Mouse (Mus musculus) mouse trophoblast stem cell (cell line): ENCODE data around the gene Rpl31.

Experiments used
- in situ Hi-C, 2 experiments: fragments of 300-500 bp; cut with MseI, MboI; formaldehyde crosslinking; loops; 2 replicates in 1 of 2; 3 replicates in 1 of 2; pipeline ENCODE4 v1.15.1; 2025

The Rpl31 gene

DNA sequence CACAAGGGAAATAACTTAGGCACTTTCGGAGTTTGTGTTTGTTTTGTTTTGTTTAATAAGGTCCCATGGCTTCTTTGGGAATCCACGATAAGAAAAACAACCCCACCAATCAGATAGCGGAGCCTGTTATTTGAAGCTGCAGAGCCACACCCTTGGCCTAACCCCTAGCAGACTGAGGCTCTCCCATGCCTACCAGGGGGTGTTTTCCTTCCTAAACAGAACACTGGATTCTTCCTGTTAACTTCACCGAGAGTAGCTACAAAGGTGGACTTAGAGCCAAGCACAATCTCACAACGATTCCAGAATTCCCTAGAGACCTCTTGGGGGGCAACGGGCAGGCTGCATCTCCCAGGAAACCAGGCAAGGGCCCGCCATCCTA is 5.1 kb upstream of the Rpl31 start:
- in situ Hi-C loops: no loop called here

DNA sequence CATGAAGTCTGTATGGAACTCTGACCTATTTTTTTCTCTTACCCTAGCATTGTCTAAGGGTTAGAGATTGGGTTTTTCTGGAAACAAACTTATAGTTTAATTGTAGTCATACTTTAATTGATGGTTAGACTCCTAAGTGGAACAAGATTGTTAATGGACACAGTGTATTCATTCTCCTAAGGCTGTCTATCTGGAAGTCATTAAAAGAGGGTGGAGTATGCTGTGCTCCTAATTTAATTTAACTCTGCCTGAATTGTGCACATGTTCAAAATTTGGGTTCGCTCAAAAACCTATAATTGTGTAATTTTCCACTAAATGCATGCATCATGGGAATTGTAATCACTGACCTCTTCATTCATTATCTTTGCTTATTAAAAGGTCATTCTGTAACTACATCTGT is 2.1 kb upstream of the Rpl31 start:
- in situ Hi-C loops: no loop called here

DNA sequence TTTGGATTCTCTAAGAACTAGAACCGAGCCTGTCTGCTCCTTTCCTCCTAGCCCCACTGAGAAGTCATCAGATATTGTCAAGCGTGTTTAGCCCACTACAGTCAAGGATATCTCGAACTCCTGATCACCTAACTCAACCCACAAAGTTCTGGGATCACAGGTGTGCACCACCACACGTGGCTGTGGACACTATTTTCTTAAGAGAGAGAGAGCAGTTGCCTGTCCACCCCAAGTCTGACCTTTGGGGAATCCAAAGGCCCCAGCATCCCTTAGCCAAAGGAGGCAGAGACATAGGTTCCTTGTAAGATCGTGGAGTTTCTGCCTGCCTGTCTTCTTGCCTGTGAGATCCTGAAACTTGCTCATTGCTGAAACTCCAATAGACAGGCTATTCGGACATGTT is 597 bp upstream of the Rpl31 start:
- in situ Hi-C loops: no loop called here

DNA sequence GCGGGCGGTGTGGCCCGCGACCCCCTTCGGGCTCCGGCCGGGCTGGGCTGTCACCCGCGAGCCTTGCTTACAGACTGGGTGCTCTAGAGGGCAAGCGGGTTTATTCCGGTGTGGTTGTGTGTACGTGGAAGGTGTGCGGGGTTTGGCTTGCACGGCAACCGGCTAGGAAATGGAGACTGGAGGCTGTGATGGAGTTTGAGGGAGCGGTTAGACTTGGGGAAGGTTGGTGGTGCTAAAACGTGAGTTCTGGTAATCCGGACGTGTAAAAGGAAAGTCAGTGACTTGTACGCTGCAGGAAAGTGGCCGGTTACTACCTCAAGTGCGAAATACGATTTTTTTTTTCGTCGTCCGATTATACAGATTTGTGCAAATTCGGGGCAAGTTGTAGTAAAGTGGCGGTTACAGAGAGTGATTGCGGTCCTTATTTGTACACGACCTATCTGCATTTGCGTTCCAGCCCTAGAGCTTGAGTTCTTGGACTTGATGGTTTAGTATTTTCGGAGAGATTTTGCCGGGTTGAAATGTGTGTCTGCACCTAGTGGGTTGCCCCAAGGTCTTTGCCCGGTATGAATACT is 712 bp downstream of the Rpl31 start:
- in situ Hi-C loops: no loop called here

DNA sequence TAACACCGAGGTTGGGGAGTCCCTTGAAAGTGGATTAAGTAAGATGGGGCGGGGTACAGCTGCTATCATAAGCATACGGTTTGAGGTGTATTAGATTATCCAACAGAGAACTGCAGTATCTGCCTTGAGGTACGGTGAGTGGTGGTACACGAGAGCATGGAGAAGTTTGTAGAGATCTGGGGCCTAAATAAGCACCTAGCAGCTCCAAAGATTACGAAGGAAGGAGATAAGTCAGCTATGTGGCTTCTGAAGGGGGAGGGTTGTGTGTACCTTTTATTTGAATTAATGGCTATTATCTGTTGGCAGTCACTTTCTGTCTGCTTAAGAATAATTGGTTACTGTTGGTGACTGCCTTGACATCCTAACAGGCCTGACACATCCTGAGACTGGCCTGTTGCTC is 2.8 kb downstream of the Rpl31 start:
- in situ Hi-C loops: no loop called here

DNA sequence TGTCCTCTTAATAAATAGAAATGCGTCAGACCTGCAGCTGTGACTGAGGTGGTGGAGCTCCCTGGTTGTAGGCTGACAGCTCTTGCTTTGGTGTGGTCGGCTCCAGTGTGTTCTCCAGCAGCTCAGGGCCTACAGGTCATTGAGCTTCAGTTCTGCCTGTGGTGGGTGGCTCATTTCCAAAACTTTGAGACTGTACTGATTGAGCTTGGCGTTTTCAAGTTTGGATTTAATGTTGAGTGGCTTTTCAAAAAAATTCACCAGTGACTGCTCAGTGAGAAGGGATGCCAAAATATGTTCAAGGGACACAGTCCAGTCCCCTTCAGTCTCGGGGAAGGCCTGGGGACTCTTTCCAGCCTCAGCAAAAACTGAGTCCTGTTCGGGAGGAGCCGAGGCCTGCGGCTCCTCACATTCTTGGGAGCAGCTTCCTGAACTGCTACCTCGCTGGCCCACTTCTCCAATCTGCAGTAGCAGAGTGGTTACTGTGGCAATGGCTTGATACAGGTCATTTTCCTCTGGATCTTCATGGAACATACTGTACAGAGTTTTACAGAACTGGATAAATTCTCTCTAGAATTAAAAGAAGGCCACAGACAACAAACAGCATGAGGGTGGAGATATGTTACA is 4.7 kb downstream of the Rpl31 start:
- in situ Hi-C loops: no loop called here

DNA sequence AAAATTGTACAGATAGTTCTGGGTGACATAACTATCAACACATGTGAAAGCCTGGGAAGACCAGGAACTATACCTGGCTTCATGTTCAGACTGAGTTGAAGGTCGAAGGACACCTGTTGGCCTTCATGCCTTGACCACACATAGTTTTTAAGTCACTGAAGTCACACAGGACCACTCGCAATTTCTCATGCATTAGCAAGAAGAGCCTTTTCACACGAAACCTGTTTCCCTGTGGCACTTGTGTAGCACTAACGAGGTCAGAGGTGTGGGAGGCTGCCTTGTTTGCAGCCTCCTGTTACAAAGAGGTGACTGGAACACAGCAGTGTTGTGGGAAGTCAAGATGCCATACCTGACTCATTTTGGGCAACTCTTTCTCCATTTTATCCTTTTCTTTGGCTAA is 5.7 kb downstream of the Rpl31 start:
- in situ Hi-C loops: no loop called here

DNA sequence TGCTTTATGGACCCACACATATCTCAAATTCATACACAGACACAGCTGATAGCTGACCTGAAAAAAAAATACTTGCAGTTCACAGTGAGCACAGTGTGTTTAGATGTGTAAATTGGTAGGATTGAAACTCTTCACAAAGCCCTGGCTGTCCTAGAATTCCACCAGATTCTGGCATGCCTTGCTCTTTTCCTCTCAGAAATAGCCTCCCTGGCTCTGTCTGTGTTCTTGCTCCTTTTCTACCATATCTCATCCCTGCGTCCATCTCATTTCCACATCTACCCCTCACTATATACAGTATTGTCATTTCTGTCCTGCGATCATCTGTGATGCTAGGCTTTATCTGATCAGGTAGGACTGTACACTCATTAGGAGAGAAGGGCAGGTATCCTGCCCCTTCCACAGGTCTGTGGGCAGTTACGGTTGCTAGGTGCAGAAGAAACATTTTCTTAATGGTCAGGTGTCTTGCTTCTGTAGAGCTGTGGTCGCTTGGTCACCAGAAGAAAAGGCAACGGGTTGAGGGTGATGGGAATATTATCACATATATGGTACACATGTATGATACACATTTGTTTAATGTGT is 6.7 kb downstream of the Rpl31 start:
- in situ Hi-C loops: no loop called here

DNA sequence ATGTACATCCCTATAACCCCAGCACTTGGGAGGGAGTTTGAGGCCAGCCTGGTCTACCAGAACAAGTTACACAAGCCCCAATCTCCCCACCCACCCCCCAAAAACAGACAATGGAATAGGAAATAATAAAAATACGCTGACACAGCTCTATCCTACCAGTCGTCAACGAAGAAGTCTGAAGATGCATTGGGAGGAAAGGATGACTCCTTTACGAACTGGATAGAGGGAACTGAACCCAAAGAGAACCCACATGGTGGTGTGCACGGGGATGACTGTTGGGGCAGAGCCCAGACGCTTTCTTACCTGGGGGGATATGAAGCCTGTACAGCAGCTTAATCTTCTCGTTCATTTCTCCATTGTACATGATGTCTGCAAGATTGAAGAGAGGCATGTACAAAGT is 8.5 kb downstream of the Rpl31 start:
- in situ Hi-C loops: no loop called here

DNA sequence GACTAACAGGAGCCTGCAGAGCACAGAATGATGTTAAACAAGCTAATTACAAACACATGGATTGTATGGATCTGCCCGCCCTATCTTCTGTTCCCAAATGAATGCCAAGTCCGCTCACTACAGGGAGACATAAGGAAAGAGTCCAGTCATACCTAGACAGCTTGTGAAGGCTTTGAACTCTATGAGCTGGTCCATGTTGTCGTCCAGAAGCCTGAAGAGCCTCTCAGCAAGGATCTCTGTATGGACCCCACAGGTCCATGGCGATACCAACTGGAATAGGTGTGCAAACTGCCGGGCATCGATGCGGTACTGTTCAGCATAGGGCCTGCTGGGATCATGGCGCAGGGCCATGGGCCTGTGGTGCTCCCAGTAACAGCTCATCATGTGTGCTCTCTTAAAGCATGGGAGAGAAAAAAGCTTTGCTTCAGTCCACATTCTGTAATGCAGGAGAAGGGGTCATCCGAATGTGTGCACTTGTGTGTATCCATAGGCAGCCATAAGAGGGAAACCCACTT is 9.1 kb downstream of the Rpl31 start:
- in situ Hi-C loops: no loop called here

DNA sequence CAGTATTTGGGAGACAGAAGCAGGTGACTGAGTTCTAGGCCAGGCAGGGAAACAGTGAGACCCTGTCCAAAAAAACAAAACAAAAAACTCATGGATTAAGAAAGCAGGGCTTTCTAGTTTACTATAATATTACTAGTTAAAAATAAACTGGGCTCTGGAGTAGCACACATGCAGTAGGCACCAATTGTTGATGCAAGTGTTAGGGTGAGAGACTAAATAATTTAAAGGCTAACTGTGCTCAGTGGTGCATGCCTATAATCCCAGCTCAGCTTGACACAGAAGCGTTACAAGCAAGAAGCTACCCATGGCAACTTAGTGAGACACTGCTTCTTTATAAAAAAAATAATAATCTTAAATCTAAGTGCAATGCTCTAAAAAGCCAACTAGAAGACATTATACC is 10.9 kb downstream of the Rpl31 start:
- in situ Hi-C loops: no loop called here

DNA sequence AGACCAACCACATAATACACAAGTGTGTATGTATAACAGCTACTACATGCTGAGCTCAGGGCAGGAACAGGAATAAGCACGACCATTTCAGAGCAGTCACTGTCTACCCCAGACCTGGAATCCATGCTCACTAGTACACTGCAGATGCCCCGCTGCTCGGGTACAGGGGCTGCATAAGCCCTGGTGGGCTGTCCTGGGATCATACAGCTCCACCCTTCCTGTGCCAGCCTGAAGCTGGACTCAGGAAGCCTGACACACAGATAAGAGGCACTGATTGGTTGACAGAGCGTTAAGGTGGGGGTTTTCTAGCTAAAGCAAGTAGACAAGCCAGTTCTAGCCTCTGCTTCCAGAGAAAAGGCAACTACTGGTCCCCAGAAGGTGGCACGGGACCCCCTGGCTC is 11.4 kb downstream of the Rpl31 start:
- in situ Hi-C loops: no loop called here

DNA sequence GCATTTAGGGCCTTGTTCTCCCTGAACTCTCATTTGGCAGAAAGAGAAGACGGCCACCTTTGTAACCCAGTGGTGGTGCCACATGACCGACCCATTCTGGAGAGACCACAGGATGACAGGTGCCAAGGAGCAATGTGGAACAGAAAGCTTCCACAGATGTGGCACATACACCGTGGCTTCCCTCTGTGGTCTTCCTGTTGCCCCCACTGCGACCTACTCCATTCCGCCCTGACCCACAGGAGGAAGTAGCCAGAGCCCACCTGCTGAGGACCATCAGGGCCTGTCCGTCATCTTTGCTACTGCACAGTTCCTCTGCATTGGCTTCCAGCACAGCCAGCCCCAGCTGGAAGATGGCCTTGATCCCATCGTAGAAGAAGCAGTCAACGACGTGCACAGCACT is 13.4 kb downstream of the Rpl31 start:
- in situ Hi-C loops: no loop called here

DNA sequence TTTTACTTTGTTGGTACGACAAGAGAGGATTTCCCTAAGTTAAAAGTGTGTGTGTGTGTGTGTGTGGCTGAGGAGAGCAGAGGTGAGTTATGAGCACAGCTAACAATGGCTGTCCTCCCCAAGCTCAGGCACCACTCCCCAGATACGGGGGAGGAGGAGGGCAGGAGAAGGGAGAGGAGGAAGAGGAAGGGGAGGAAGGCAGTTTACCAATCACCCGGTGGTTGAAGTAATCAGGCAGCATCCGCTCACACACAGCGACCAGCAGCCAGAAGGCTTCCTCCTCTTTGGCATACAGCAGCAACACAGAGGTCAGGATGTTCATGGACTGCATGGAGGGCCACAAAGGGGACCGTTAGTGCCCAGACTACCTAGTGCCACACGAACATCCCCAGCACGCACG is 17.3 kb downstream of the Rpl31 start:
- in situ Hi-C loops: no loop called here

DNA sequence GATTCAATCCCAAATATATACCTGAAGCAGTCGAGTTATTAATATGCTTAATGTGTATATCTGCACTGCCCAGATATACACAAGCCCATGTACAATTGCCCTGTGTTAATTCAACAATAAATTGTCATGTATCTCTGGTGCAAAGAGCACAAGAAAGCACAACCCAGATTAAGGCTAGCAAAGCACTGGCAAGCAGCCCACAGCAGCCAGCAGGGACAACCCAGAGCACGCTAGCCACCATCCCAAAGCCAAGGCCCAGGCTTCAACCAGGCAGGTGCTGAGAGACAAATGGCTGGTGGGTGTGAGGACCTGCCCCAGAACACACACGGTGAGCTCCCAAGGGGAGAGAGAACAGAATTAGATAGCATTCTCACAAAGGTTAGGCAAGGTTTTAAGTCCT is 18.8 kb downstream of the Rpl31 start:
- in situ Hi-C loops: no loop called here

DNA sequence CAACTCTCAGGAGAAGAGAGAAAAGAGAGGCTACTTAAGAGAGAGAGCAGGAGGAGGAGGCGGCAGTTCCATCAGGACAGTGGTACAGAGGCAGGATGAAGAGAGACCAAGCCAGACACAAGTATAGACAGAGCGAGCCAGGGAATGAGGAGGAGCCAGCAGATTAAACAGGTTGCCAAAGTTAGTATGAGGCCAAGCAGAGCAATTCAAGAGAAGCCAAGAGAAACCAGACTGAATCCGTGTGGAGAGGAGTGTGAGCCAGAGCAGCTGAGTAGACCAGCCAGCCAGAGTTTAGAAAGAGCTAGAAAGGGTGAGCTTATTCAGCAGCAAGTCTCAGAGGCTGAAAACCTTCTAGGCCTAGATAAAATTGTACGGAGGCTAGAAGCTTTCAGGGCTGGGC is 19.9 kb downstream of the Rpl31 start:
- in situ Hi-C loops: no loop called here

DNA sequence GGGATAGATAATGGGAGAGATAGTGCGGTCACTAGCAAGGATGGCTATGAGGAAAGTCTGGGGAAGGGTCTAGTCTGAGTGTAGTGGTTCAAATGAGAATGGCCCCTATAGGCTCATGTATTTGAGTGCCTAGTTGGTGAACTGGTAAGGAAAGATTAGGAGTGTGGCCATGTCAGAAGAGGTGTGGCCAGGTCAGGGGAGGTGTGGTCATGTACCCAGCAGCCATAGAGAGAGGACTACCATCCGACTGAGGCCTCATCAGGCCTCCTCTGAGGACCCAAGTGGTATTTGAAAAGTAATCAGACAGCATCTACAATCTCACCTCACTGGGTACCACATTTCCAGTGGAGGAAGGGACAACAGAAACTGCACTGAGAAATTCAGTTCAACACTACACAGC is 20.5 kb downstream of the Rpl31 start:
- in situ Hi-C loops: no loop called here

DNA sequence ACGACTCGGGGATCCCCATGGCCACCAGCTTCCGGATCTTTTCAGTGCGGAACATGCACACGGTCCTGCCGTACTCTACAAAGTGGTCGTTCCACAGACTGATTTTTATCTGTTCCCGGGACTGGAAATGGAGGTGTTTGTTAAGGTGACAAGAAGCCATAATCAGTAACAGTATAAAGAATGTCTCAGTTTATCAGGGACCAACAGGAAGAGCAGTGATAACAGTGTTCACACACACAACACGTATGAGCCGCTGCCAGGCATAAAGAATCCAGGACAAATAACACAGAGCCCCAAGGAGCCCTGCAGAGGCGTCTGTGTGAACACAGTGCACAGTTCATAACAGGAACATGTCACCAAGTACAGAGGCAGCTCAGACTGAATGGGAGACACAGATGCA is 21.7 kb downstream of the Rpl31 start:
- in situ Hi-C loops: no loop called here

DNA sequence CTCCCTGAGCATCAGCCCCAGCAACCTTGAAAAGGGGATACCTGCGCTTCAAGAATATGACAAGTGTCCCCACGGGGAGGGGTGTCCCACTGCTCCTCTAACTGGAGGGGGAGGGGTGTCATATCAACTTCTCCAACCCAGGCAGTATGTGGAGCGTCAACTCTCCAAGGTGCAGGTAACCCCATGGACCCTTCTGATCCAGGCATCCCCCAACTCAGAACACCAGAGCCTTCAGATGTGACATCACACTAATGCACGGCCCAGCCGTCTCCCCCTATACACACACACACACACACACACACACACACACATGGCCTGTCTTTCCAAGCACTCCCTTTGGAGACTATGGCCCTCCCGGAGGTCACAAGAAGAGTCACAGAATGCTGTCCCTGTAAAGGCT is 24.0 kb downstream of the Rpl31 start:
- in situ Hi-C loops: loop anchor here (5.0 to 10.0 kb wide), 2 partner anchors 111 to 113 kb away; no protein-coding TSS in a partner anchor

DNA sequence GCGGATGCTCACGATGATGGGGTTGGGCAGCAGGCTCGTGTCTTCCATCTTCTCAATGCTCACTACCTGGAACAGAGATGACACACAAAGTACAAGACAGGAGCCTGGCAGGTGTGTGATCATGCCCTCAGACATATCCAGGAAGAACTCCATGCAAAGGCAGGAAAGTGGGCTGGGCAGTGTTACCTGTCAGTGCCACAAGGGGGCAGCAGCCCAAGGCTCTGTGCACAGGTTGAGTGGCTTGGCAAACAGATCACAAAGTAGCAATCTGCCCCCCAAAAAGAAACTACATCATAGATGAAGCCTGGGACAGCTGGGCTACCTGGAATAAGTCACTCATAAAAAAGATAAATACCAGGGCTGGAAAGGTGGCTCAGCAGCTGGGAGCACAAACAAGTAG is 24.5 kb downstream of the Rpl31 start:
- in situ Hi-C loops: loop anchor here (5.0 to 10.0 kb wide), 2 partner anchors 110 to 113 kb away; no protein-coding TSS in a partner anchor

DNA sequence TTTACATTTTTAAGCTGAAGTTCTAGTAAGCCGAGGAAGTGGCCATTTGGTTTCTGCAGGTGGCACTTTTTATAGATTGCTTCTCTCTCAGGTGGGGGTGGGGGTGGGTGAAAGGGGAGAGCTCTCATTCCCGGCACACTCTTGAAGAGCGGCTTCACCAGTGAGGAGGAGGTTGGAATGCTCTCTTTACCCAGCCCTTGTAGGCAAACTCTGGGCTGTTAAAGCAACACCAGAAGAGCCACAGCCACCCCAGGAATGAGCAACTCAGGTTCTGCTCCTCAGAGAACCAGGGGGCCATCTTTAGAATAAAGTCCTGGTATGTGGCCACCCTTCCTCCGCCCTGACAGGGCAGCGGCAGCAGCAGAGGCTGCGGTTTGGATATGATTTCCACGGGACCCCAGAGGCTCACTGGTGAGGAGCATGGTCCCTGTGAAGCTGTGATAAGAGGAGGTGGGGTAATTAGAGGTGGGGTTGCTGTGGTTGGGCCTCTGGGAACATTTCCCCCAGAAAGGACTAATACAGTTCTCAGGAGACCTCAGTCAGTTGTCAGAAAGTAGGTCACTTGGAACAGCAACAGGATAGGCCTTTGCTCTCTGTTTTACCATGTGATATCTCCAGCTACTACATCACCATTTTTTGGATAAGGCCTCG is 25.7 kb downstream of the Rpl31 start:
- in situ Hi-C loops: loop anchor here (5.0 to 10.0 kb wide), 2 partner anchors 109 to 111 kb away; no protein-coding TSS in a partner anchor

DNA sequence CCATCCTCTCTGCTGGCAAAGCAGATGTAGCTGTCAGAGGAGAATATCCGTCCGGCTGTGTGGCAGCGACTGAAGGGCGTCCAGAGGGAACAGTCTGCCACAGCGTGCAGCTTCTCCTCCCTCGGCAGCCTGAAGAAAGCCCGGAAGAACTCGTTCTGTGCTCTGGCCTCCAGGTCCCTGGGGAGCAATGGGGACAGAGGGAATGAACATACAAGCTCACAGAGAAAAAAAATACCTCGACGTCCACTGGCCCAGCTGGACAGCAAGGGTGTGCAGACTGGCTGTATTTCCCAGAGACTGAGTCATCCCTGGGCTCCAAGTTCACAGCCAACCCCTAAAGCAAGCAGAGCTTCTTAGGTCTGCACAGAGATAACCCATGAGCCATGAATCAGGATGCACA is 26.5 kb downstream of the Rpl31 start:
- in situ Hi-C loops: loop anchor here (5.0 to 10.0 kb wide), 2 partner anchors 108 to 111 kb away; no protein-coding TSS in a partner anchor

DNA sequence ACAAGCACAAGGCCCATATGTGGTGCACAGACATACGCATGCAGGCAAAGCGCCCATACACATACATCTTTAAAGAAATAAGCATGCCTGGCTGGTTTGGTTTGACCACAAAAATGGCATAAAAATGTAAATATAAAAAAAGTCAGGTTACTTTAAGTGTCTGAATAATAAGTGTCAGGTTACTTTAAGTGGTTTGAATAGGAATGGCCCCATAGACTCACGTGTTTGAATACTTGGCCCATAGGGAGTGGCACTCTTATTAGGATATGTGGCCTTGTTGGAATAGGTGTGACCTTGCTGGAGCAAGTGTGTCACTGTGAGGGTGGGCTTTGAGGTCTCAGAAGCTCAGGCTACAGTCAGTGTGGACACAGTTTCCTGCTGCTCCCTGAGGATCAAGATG is 27.0 kb downstream of the Rpl31 start:
- in situ Hi-C loops: loop anchor here (5.0 to 10.0 kb wide), 2 partner anchors 108 to 110 kb away; no protein-coding TSS in a partner anchor
